Mouse (Mus musculus) liver, embryonic 16.5 days (tissue): Measurements from ENCODE around the gene Syngr3. TPM values are rescaled to one million over a fixed set of nuclear protein-coding genes. Genes with fewer than 3 reads are reported as not detected.

ENCODE experiments used
- ATAC-seq: fragments of 200-750 bp; cut with Nextera tagmentation; 2 replicates; pipeline ENCODE4 v1.8.0; 2017; ENCODE audit warnings: low read depth, mild to moderate bottlenecking, moderate number of reproducible peaks, moderate library complexity
- H3K27ac ChIP-seq: fragments of 300-500 bp; sonication (generic); 2 replicates; pipeline ENCODE4 v1.5.1; 2014; ENCODE audit warnings: mild to moderate bottlenecking, low read length
- H3K27me3 ChIP-seq: fragments of 300-500 bp; sonication (generic); 2 replicates; pipeline ENCODE4 v1.6.1; 2014; ENCODE audit warnings: low read depth, low read length, mixed read lengths; ENCODE audit not compliant: control insufficient read depth, insufficient read depth
- H3K36me3 ChIP-seq: fragments of 300-500 bp; sonication (generic); 2 replicates; pipeline ENCODE4 v1.6.1; 2014; ENCODE audit warnings: mild to moderate bottlenecking; ENCODE audit not compliant: control insufficient read depth, insufficient read depth
- H3K4me1 ChIP-seq: fragments of 300-500 bp; sonication (generic); 2 replicates; pipeline ENCODE4 v1.6.1; 2014; ENCODE audit warnings: low read depth, low read length, mixed read lengths; ENCODE audit not compliant: control insufficient read depth
- H3K4me2 ChIP-seq: fragments of 300-500 bp; sonication (generic); 2 replicates; pipeline ENCODE4 v1.6.1; 2014; ENCODE audit warnings: low read depth, low read length, mixed read lengths
- H3K4me3 ChIP-seq: fragments of 300-500 bp; sonication (generic); 2 replicates; pipeline ENCODE4 v1.5.1; 2014; ENCODE audit warnings: low read depth, mild to moderate bottlenecking, low read length
- H3K9ac ChIP-seq: fragments of 300-500 bp; sonication (generic); 2 replicates; pipeline ENCODE4 v1.6.1; 2014; ENCODE audit warnings: low read depth, low read length
- H3K9me3 ChIP-seq: fragments of 300-500 bp; sonication (generic); replicated peaks from 2 replicates; pipeline ENCODE4 v1.6.1; 2016; ENCODE audit warnings: low read length; ENCODE audit not compliant: control insufficient read depth
- WGBS: fragments of 180-500 bp; shearing (Covaris S2); extraction: QIAGEN DNeasy Blood & Tissue Kit; methylation state at CpG from one replicate; pipeline ENCODE4 v1.1.7; 2014; ENCODE audit not compliant: insufficient replicate concordance; 5-methylcytosine and 5-hydroxymethylcytosine counted together
- polyA plus RNA-seq: library from polyadenylated mRNA; unstranded; fragments of >200 nt; fragmentation: Nextera tagmentation; extraction: Ambion mirVana; gene quantifications from 2 replicates; pipeline ENCODE4 v1.2.1, GENCODE M21; 2015

Gene Syngr3
- polyA plus RNA-seq, 1 experiment from 2014 or later, result 0.21 TPM

- no peak overlapping the region for H3K4me2 ChIP-seq
Observed at GRCm38 (mm10) chr17:24730787-24731186, 41.0 kb upstream of the Syngr3 start.

GRCm38 (mm10) chr17:24729067-24729466 lies 39.3 kb upstream of the Syngr3 start:
- Histone ChIP-seq H3K9ac (no peak overlapping the region), H3K9me3 (no peaks in the 10 kb centered on the region), H3K4me1 (peaks cover 3% of the 10 kb centered on the region), H3K27ac (no peak overlapping the region), H3K27me3 (no peaks in the 10 kb centered on the region; the same call in 1 of the 2 replicates), H3K4me3 (no peak overlapping the region), H3K4me2 (no peak overlapping the region), H3K36me3 (no peaks in the 10 kb centered on the region)
- 78% methylated on average over 6 of the region's 6 CpGs for WGBS
- ATAC-seq, result no peak

More at GRCm38 (mm10) chr17:24730787-24731186, 41.0 kb upstream of the Syngr3 start:
- H3K27ac ChIP-seq, result no peak overlapping the region
- no peaks in the 10 kb centered on the region for H3K9me3 ChIP-seq
- no peak for ATAC-seq
- H3K27me3 ChIP-seq, result no peaks in the 10 kb centered on the region; the same call in 1 of the 2 replicates
- WGBS, result 68% methylated on average over 14 of the region's 14 CpGs
- no peak overlapping the region for H3K9ac ChIP-seq
- no peaks in the 10 kb centered on the region for H3K36me3 ChIP-seq
- H3K4me1 ChIP-seq, result peaks cover 5% of the 10 kb centered on the region
- no peak overlapping the region for H3K4me3 ChIP-seq

GRCm38 (mm10) chr17:24728184-24728583 lies 38.4 kb upstream of the Syngr3 start:
- H3K27ac ChIP-seq, result no peak overlapping the region
- H3K4me2 ChIP-seq, result no peak overlapping the region
- H3K9ac ChIP-seq, result no peak overlapping the region
- WGBS, result 57% methylated on average over 17 of the region's 17 CpGs
- H3K9me3 ChIP-seq, result no peaks in the 10 kb centered on the region
- no peak for ATAC-seq
- no peaks in the 10 kb centered on the region; the same call in 1 of the 2 replicates for H3K27me3 ChIP-seq
- no peak overlapping the region for H3K4me3 ChIP-seq
- no peaks in the 10 kb centered on the region for H3K36me3 ChIP-seq
- peaks cover 8% of the 10 kb centered on the region for H3K4me1 ChIP-seq

- ATAC-seq, result no peak
- Histone ChIP-seq H3K36me3 (no peaks in the 10 kb centered on the region; the same call in 1 of the 2 replicates), H3K4me1 (peaks cover 14% of the 10 kb centered on the region), H3K4me3 (no peak within 1 kb of the TSS), H3K27ac (no peak within 1 kb of the TSS), H3K4me2 (no peak within 1 kb of the TSS), H3K27me3 (no peaks in the 10 kb centered on the region; the same call in 1 of the 2 replicates), H3K9me3 (no peaks in the 10 kb centered on the region), H3K9ac (no peak within 1 kb of the TSS)
- WGBS, result 62% methylated on average over 2 of the region's 2 CpGs
Observed at GRCm38 (mm10) chr17:24727618-24728017, 37.9 kb upstream of the Syngr3 start, which contains the start of gene Rpl3l. Gene Rpl3l (plus strand): TSS chr17:24727820.

- H3K4me1 ChIP-seq, result peaks cover 28% of the 10 kb centered on the region
- H3K4me2 ChIP-seq, result no peak overlapping the region
- H3K27ac ChIP-seq, result no peak overlapping the region
- no peaks in the 10 kb centered on the region; the same call in 1 of the 2 replicates for H3K27me3 ChIP-seq
- H3K36me3 ChIP-seq, result peaks cover 9% of the 10 kb centered on the region
- no peak for ATAC-seq
- H3K4me3 ChIP-seq, result no peak overlapping the region
- WGBS, result 46% methylated on average over 3 of the region's 3 CpGs
- no peak overlapping the region for H3K9ac ChIP-seq
- H3K9me3 ChIP-seq, result no peaks in the 10 kb centered on the region
Observed at GRCm38 (mm10) chr17:24725637-24726390, 36.1 kb upstream of the Syngr3 start.

- ATAC-seq, result peak; percentile 68
- Histone ChIP-seq H3K4me3 (peak within 1 kb of the TSS; percentile 93), H3K9me3 (no peaks in the 10 kb centered on the region), H3K9ac (peak within 1 kb of the TSS; percentile 97), H3K4me1 (peaks cover 29% of the 10 kb centered on the region), H3K27ac (peak within 1 kb of the TSS; percentile 90), H3K36me3 (peaks cover 9% of the 10 kb centered on the region), H3K4me2 (peak within 1 kb of the TSS; percentile 71), H3K27me3 (no peaks in the 10 kb centered on the region; the same call in 1 of the 2 replicates)
- WGBS, result 0% methylated on average over 30 of the region's 30 CpGs
Observed at GRCm38 (mm10) chr17:24724184-24724583, 34.4 kb upstream of the Syngr3 start, which contains the start of gene Ndufb10. Gene Ndufb10 (minus strand): TSS chr17:24724478.

- WGBS, result 0% methylated on average over 15 of the region's 15 CpGs
- Histone ChIP-seq H3K4me1 (peaks cover 33% of the 10 kb centered on the region), H3K27ac (peak overlapping the region; percentile 90), H3K9me3 (no peaks in the 10 kb centered on the region), H3K4me3 (peak overlapping the region; percentile 93), H3K4me2 (peak overlapping the region; percentile 71), H3K36me3 (peaks cover 9% of the 10 kb centered on the region), H3K9ac (peak overlapping the region; percentile 97), H3K27me3 (no peaks in the 10 kb centered on the region; the same call in 1 of the 2 replicates)
- ATAC-seq, result peak; percentile 35
Observed at GRCm38 (mm10) chr17:24723881-24724180, 34.1 kb upstream of the Syngr3 start.

- peak overlapping the region; percentile 93 for H3K4me3 ChIP-seq
- peaks cover 9% of the 10 kb centered on the region for H3K36me3 ChIP-seq
- no peaks in the 10 kb centered on the region for H3K9me3 ChIP-seq
- ATAC-seq, result no peak
- no peaks in the 10 kb centered on the region; the same call in 1 of the 2 replicates for H3K27me3 ChIP-seq
- peak overlapping the region; percentile 97 for H3K9ac ChIP-seq
- WGBS, result 1% methylated on average over 12 of the region's 12 CpGs
- peaks cover 37% of the 10 kb centered on the region for H3K4me1 ChIP-seq
- peak overlapping the region; percentile 90 for H3K27ac ChIP-seq
- peak overlapping the region; percentile 71 for H3K4me2 ChIP-seq
Observed at GRCm38 (mm10) chr17:24723122-24723880, 33.5 kb upstream of the Syngr3 start.
